Mouse (Mus musculus) embryo, embryonic 10 days (tissue): ENCODE measurements at regions not wholly inside any gene's neighbourhood (a gene's known extent, or its start where the extent isn't known, plus 50 kb on each side); places are given as distances from the start of the nearest gene placed in this dataset.

Experiments used
- DNase-seq: peaks from one replicate; pipeline ENCODE4 v3.0.0-alpha.2; 2015; ENCODE audit warnings: low spot score

- no peak for DNase-seq
Observed at GRCm38 (mm10) chr15:96772701-96773100, 73.2 kb upstream of the Slc38a2 start.

GRCm38 (mm10) chr15:96770786-96771185 lies 71.3 kb upstream of the Slc38a2 start:
- DNase-seq = no peak

- DNase-seq = no peak
Observed at GRCm38 (mm10) chr15:96770299-96770698, 70.8 kb upstream of the Slc38a2 start.

- DNase-seq = no peak
Observed at GRCm38 (mm10) chr15:96769751-96770150, 70.2 kb upstream of the Slc38a2 start.

GRCm38 (mm10) chr15:96768301-96768993 lies 68.9 kb upstream of the Slc38a2 start:
- no peak for DNase-seq

- no peak for DNase-seq
Observed at GRCm38 (mm10) chr15:96767188-96767587, 67.7 kb upstream of the Slc38a2 start.

- no peak for DNase-seq
Observed at GRCm38 (mm10) chr15:96766238-96766637, 66.7 kb upstream of the Slc38a2 start.

GRCm38 (mm10) chr15:96763611-96764010 lies 64.1 kb upstream of the Slc38a2 start:
- no peak for DNase-seq

- DNase-seq = no peak
Observed at GRCm38 (mm10) chr15:96759078-96759995, 59.8 kb upstream of the Slc38a2 start.

- DNase-seq = no peak
Observed at GRCm38 (mm10) chr15:96757446-96758198, 58.1 kb upstream of the Slc38a2 start.

- no peak for DNase-seq
Observed at GRCm38 (mm10) chr15:96756456-96756855, 56.9 kb upstream of the Slc38a2 start.

GRCm38 (mm10) chr15:96755951-96756350 lies 56.4 kb upstream of the Slc38a2 start:
- no peak for DNase-seq

- no peak for DNase-seq
Observed at GRCm38 (mm10) chr15:96755322-96755942, 55.9 kb upstream of the Slc38a2 start.

GRCm38 (mm10) chr15:96754079-96754478 lies 54.5 kb upstream of the Slc38a2 start:
- no peak for DNase-seq

GRCm38 (mm10) chr15:96752719-96753118 lies 53.2 kb upstream of the Slc38a2 start:
- DNase-seq = no peak

- no peak for DNase-seq
Observed at GRCm38 (mm10) chr15:96752062-96752358, 52.5 kb upstream of the Slc38a2 start.

GRCm38 (mm10) chr15:96751243-96752061 lies 51.9 kb upstream of the Slc38a2 start:
- no peak for DNase-seq

- DNase-seq = no peak
Observed at GRCm38 (mm10) chr15:96749534-96750256, 50.2 kb upstream of the Slc38a2 start.
